Mouse (Mus musculus) R1 (cell line): ENCODE results near the gene Krt87.
A peak's percentile ranks its signal among the peaks of the same experiment; 100 is the strongest.

ENCODE experiments used
- DNase-seq: peaks from one replicate; pipeline ENCODE4 v3.0.0-alpha.2; 2018; ENCODE audit warnings: low read depth, low spot score

Krt87 gene

DNA sequence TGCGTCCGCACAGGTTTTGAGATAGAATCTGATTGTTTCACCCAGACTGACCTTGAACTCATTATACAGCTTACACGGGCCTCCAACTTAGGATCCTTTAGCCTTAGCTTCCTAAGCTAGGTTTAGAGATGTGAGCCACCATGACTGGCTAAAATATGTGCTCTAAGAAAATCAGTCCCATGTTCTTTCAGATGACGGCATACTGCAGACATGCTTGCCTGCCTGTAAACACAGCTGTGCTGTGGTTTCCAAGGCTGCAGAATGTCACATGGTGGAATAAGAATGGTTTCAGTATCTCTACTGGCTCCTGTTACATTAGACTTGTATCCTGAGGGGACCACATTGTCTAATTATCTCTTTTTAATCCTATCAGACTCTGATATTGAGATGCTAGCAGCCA, 19.7 kb downstream of the Krt87 start:
- DNase-seq = no peak

DNA sequence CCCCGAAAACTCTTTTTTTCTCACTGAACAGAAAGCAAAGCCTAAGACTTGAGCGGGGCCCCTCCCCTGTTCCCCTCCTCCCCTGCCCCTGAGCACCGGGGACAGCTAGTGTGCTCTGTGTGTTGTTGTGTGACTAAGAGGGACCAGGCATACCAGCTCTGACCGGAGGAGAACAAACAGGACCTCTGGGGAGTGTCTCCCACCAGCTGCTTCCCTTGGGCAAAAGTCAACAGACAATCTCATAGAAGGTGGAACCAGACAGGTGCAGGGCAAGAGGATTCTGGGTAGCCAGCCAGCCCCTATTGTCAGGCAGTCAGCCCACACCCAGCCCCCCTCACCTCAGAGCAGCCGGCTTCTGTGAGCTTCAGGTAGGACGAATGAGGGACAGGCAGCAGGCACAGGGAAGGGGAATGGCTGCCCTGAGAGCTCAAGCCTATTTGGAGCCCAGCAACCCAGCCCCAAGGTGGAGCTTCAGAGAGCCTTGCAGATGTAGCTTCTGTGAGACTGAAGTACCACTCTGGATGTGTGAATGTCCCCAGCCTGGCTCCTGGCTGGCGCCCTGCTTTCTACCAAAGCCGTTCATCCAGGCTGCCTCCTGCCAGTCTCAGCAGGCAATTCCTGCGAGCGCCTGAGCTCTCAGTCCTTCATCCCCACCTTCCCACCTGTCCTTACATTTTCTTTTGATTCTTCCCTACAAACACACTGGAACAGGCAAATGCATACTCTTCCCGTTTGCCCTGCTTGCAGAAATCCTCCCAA, 23.6 kb downstream of the Krt87 start:
- DNase-seq = no peak

DNA sequence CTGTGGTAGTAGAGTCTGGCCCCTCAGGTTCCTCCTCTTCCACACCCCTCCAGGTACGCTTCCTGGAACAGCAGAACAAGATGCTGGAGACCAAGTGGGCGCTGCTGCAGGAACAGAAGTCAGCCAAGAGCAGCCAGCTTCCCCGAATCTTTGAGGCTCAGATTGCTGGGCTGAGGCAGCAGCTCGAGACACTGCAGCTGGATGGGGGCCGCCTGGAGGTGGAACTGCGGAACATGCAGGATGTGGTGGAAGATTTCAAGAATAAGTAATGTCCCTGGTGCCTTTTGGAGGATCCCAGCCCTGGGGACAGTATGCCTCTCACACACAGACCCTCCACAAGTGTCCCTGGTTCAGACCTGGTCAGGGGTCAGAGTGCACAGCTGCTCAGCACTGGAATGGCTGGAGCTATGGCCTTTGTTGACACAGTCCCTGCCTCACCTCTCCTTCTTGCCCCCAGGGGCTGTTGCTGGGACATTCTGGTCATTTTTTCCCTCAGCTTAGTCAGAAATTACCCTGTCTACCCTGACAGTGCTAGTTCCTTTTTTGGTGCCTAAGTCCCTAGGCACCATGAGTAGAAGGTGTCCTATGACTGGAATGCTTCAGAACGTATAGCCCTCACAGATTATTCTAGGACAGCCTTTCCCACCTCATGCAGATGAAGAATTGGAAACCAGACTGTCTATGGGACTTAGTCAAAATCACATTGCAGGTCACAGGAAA, 24.5 kb downstream of the Krt87 start:
- no peak for DNase-seq

DNA sequence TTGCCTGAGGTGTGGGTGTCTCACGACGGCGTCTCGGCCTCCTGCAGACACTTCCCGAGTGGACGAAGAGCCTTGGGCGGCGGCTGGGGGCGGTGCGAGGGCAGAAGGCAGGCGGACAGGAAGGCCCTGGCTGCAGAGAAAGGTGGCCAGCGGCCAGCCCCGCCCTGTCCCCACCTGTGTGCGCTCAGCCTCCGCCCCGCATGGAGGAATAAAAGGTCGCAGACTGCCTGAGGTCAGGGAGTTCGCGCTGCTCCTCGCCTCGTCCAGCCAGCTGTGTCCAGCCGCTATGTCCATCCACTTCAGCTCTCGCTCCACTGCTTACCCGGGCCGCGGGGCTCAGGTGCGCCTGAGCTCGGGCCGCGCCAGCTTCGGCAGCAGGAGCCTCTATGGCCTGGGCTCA, 26.4 kb downstream of the Krt87 start:
- DNase-seq = no peak

DNA sequence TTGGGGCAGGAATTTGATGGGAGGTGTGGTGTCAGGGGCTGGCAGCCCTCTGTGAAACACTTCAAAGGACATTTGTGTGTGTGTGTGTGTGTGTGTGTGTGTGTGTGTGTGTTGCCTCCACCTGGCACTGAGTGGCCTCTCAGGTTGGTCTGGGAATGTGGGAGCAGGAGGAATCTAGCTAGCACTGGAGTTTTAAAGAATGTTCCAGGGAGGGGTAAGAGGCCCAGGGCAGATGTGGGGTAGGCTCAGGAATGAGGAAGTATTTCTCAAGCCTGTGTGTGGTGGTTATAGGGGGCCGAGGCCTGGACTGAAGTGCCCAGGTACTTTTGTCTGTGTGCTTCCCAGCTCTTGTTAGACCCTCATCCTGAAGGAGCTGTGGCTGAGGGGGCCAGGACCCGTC, 27.8 kb downstream of the Krt87 start, which contains the start of gene Krt7:
Krt7 (plus strand) TSS at position 269 of the 400 bp plus-strand sequence.
- DNase-seq = no peak

DNA sequence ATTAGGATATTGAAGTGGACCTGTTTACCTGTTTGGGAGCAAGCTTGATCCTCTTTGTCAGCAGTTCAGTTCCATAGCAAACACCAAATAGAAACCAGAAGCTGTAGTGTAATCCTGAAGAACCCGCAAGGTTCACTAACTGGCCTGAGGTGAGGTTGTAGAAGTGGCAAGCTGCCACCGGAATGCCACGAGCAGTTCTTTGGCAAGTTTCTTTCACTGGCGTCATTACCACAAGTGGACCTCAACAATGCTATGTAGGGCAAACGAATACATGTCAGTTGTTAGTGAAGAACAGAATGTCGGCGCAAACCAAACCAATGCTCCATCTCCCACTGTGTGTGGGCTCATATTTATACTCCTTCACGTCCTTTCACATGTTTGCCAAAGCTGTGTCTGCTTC, 40.3 kb downstream of the Krt87 start:
- DNase-seq = no peak

DNA sequence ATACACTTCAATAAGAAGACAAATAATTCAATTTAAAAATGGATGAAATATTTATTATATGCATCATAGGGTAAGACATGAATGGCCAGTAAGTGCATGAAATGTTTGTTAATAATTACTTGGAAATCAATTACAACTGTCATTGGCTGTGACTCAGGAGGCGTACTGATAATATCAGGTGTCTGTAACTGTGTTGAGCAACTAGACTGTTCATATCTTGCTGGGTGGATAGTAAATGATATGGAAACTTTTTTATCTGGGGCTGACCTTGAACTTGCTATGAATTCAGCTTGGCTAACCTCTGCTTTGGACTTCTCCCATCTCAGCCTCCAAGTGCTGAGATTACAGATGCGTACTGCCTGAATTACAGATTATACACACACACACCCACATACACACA, 40.9 kb downstream of the Krt87 start:
- DNase-seq = no peak

DNA sequence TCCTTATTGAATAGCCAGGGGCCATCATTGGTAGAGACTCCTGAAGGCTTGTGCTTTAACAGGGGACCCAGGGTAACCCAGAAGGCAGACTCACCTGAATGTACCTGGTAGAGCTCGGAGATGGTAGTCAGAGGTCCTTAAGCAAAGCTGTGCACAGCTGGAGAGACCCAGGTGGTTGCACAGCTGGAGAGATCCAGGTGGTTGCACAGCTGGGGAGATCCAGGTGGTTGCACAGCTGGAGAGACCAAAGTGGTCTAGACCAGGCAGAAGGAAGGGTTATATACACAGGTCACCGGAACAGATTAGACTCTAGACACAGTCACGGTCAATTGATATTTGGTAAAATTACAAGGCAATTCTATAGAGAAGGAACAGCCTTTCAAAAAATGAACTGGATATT, 41.7 kb downstream of the Krt87 start:
- no peak for DNase-seq

DNA sequence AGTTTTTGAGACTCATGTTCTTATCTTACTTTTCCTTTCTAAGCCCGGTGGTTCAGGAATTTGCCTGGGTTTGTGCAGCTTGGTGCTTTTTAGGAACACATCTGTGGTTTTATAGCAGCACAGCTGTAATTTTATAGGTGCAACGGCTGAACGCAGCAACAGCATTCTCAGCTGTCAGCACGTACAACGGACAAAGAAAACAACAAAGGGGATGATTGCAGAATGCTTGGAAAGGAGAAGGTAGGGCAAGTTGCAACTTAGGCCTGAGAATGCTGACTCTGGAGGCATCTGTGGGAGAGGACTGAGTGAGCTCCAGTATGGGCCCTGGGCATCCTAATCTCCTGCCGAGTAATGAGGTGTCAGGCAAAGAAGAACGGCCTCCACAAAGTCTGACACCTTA, 42.1 kb downstream of the Krt87 start:
- no peak for DNase-seq

DNA sequence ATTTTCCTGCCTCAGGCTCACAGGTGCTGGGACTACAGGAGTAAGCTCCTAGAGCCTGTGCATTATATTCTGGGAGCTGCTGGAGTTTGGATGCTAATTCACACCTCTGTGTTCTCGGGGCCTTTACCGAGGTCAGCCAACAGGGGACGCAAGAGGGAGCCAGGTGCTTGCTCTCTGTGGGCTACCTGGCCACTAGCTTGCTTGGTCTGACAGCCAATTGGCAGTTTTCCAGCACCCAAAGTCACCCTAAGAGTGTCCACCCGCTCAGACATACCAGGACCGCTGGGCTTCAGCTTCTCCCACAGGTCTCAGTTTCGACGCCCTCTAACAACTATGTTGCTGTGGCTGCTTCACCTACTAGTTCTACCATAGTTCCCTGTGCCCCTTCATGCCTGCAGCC, 43.7 kb downstream of the Krt87 start:
- no peak for DNase-seq

DNA sequence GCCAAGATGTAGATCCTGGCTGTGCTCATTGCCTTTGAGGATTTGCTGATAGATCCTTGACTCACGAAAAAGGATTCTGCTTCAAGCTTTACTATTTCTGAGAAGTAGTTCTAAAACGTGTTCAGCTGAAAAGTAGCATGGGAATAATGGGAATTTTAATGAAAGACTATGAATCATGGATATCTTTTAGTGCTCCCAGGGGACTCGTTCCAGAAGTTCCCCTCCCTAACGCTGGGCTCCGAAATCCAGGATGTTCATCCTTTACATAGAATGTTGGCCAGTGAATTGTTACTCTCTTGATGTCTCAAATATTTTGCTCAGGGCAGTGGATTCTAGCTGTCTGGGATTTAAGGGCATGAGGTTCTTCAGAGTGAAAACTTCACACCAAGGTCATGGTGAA, 46.4 kb downstream of the Krt87 start:
- DNase-seq = no peak

DNA sequence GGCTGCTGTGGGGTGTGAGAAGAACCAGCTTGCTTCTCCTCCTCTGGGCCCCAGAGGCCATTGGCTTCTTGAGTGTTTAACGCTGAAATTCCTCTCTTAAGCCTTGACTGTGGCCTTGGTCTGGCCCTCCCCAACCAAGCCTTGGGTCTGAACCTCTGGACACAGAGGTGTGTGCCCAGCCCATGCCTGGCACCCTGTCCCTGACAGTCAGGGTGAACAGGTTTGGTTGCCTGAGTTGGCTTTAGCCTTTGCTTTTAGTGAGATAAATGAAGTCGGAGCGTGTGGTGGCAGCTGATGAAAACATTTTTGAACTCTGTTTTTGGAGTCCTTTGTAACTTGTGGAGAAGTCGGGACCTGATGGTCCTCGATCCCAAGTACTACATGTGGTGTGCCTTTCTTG, 48.4 kb downstream of the Krt87 start:
- no peak for DNase-seq

DNA sequence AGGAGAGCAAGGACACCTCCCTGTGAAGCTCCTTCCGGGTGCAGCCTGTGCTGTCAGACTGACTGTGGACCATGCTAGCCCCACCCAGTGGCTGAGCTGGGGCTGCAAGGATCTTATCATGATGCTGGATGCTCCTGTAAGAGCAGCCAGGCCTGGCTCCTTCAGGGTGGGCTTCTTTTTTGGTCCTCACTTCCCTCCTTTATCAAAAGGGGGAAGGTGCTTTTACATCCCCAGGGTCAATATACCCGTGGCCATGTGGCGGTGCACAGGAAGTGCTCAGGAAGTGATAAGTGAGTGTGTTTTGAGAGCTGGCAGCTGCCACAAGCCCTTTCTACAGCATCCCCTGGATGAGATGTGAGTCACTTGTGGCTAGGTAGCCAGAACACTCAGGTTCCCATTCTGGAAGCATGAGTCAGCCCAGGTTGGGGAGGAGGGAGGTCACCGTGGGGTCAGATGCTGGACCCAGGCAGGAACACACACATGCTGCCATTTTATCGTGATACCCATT, 50.5 kb downstream of the Krt87 start:
- DNase-seq = peak; percentile 23

DNA sequence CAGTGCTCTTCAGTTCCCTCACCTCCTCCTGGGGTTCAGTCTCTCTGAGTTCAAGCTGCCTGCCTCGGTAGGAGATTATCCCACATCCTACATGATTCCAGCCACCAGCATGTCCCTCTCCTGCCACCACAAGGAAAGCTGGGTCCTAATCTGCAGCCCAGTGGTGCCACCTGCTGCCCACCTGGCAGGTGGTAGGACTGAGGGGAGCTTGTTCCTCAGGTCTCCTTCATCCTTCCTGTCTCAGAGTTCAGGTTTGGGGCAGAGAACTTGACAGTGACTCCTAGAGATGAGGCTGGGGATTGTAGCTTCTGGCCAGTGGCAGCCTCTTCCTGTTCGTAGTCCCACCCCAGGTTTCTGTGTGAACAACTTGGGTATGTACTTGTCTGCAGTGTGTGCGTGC, 51.4 kb downstream of the Krt87 start:
- no peak for DNase-seq

DNA sequence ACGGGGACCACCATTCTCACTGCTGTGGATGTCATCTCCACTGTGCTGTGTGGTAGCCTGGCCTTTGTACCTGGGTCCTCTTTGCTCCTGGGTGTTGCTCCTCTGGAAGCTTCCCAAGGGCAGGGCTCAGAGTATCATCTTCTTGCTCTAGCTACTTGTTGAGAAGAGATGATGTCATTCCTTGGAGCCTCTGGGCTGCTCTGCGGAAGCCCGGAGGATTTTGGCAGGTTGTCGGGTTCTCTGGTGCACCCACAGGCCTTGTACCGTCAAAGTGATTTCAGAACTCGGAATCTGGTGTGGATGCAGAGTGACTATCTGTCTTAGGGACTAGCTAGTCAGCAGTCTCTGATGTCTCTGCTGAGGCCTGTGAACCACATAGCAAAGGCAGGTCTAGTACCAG, 53.5 kb downstream of the Krt87 start:
- DNase-seq = no peak

DNA sequence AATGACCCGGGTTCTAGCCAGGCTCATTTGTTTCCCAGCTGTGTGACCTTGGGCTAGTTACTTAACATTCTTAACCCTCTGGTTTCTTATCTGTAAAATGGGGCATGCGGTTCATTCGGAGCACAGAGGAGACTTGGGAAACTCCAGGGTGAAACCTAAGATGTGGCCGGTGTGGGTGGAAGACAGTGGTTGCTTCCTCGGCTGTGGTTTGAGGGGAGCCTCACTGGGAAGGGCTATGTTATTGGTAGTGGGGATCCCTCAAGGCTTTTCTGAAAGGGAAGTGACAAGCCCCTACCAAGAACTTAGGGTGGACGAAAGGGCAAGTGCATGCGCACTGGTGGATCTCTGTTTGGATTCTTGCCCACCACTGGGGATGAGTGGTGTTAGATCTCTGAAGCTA, 54.0 kb downstream of the Krt87 start:
- DNase-seq = no peak

DNA sequence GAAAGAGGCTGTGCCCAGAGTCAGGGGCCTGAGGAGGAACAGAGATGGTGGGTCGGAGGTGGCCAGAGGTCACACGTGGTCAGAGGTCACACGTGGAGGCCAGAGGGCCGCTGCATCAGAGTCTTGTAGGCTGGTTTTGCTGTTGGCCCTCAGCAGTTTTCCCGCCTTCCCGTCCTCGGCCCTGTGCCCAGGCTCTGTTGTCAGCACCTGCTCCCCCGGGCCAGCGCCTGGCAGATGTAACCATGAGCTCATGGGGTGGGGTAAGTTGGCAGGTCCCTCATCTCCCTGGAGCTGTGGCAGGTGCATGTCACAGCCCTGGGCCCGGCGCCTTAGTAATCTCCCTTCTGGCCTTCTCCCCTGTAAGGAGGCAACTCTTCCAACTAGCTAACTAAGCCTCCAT, 55.8 kb downstream of the Krt87 start:
- DNase-seq = no peak

DNA sequence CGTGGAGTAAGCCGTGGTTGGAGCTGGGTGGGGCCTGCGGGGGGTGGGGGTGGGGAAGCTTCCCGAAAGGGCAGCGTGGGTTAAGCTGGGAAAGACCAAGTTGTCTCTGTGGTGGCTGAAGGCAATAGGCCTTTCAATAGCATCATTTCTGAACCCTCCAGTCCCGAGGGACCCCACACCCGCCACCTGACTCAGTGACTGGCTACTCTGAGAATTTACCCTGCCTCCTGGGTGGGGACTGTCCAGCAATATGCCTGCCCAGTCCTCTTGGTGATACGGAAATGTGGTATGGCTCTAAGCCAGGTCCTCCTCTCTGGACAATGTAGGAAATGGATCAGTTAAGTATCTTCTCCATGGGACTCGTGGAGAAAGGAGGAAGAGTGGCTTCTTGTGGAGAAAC, 56.8 kb downstream of the Krt87 start:
- no peak for DNase-seq
